Mouse (Mus musculus) testis, adult 2 months (tissue): ENCODE measurements around the gene Map1lc3a. TPM values are rescaled to one million over a fixed set of nuclear protein-coding genes. Genes with fewer than 3 reads are reported as not detected.

Experiments used
- H3K27ac ChIP-seq: fragments of 200-500 bp; 2 replicates; pipeline ENCODE4 v1.5.1; 2012; ENCODE audit warnings: low read depth, low read length; ENCODE audit not compliant: control insufficient read depth, insufficient read depth
- H3K27me3 ChIP-seq: fragments of 200-500 bp; 2 replicates; pipeline ENCODE4 v1.6.1; 2012; ENCODE audit warnings: mild to moderate bottlenecking, low read length, moderate library complexity; ENCODE audit not compliant: control insufficient read depth, insufficient read depth
- H3K36me3 ChIP-seq: fragments of 200-500 bp; 2 replicates; pipeline ENCODE4 v1.6.1; 2012; ENCODE audit warnings: mild to moderate bottlenecking, low read length; ENCODE audit not compliant: control insufficient read depth, insufficient read depth
- H3K4me1 ChIP-seq: fragments of 200-500 bp; 2 replicates; pipeline ENCODE4 v1.6.1; 2012; ENCODE audit warnings: low read length; ENCODE audit not compliant: control insufficient read depth, insufficient read depth
- H3K4me3 ChIP-seq: fragments of 200-500 bp; 2 replicates; pipeline ENCODE4 v1.5.1; 2012; ENCODE audit warnings: low read depth, mild to moderate bottlenecking, low read length, moderate library complexity, mixed read lengths; ENCODE audit not compliant: control insufficient read depth
- CTCF ChIP-seq: fragments of 200-500 bp; IDR thresholded peaks from 2 replicates; pipeline ENCODE4 v1.5.1; 2012; ENCODE audit warnings: low read depth, mild to moderate bottlenecking, inconsistent platforms, low read length, moderate library complexity; ENCODE audit not compliant: control insufficient read depth, insufficient read depth, insufficient replicate concordance
- POLR2A ChIP-seq: fragments of 200-500 bp; IDR thresholded peaks from 2 replicates; pipeline ENCODE4 v1.6.1; 2012; ENCODE audit warnings: low read depth, mild to moderate bottlenecking, inconsistent platforms, low read length, moderate library complexity; ENCODE audit not compliant: control insufficient read depth
- polyA plus RNA-seq: library from polyadenylated mRNA; depleted of rRNA; stranded (reverse); fragments of >200 nt; gene quantifications from 2 replicates; pipeline ENCODE4 v1.2.3, GENCODE M21; 2012

Map1lc3a gene
- polyA plus RNA-seq, 1 experiment, result 897 TPM

GRCm38 (mm10) chr2:155276621-155277175 is 601 bp downstream of the Map1lc3a start:
- TF ChIP-seq POLR2A (no peak), CTCF (no peak)
- Histone ChIP-seq H3K27ac (peak overlapping the region; percentile 72), H3K36me3 (no peaks in the 10 kb centered on the region; the same call in 1 of the 2 replicates), H3K4me3 (peak overlapping the region; percentile 90), H3K27me3 (no peaks in the 10 kb centered on the region), H3K4me1 (peaks cover 6% of the 10 kb centered on the region)

DNA sequence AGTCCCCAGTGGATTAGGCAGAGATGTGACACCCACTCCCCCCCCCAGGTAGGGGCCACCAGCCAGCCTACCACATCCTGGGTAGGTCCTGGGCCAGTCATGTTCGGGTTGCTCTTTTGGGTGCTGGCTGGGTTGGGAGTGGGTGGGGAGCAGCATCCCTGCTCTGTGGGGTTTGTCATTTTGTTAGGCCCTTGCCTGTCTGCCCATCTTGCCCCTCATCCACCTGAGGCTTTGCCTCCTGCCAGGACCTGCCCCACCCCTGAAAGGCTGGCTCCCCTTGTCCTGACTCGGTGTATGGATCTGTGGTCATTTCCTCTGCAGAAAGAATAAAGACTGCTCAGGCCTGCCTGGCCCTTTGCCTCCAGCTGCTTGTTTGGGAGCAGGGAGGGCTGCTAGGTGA is 1.6 kb downstream of the Map1lc3a start:
- TF ChIP-seq POLR2A (no peak), CTCF (no peak)
- peaks cover 6% of the 10 kb centered on the region for H3K4me1 ChIP-seq
- H3K36me3 ChIP-seq, result no peaks in the 10 kb centered on the region; the same call in 1 of the 2 replicates
- no peaks in the 10 kb centered on the region for H3K27me3 ChIP-seq
- peak overlapping the region; percentile 63 for H3K27ac ChIP-seq
- peak overlapping the region; percentile 90 for H3K4me3 ChIP-seq

DNA sequence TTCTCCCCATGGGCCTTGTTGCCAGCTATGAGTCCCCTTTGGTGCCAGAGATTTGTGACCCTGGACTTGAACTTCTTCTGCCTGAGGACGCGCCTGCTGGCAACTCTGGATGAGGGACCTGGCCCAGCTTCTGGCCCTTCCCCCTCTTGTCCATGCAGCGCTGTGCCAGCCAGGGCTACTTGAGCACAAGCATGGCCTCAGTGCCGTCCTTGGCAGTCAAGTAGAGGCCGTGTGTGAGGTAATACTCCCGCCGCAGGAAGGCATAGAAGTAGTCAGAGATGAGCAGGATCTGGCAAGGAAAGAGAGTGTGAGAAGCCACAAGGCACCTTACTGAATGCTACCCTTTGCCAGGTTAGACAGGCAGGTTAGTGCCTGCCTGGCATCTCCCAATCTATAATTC is 2.3 kb downstream of the Map1lc3a start:
- Histone ChIP-seq H3K36me3 (no peaks in the 10 kb centered on the region; the same call in 1 of the 2 replicates), H3K4me3 (peak overlapping the region; percentile 90), H3K27ac (no peak overlapping the region), H3K4me1 (peaks cover 6% of the 10 kb centered on the region), H3K27me3 (no peaks in the 10 kb centered on the region)
- TF ChIP-seq POLR2A (no peak), CTCF (no peak)

- no peak overlapping the region for H3K27ac ChIP-seq
- H3K36me3 ChIP-seq, result no peaks in the 10 kb centered on the region; the same call in 1 of the 2 replicates
- no peaks in the 10 kb centered on the region for H3K27me3 ChIP-seq
- H3K4me1 ChIP-seq, result peaks cover 6% of the 10 kb centered on the region
- no peak overlapping the region for H3K4me3 ChIP-seq
- TF ChIP-seq CTCF, result no peak
- no peak for TF ChIP-seq POLR2A
These were observed 3.1 kb downstream of the Map1lc3a start for GRCm38 (mm10) chr2:155279163-155279562.

GRCm38 (mm10) chr2:155280116-155280515 is 4.0 kb downstream of the Map1lc3a start:
- H3K36me3 ChIP-seq, result no peaks in the 10 kb centered on the region; the same call in 1 of the 2 replicates

GRCm38 (mm10) chr2:155283793-155284192 is 7.7 kb downstream of the Map1lc3a start:
- Histone ChIP-seq H3K27ac (no peak overlapping the region), H3K27me3 (no peaks in the 10 kb centered on the region), H3K36me3 (no peaks in the 10 kb centered on the region; the same call in 1 of the 2 replicates), H3K4me1 (no peaks in the 10 kb centered on the region), H3K4me3 (no peak overlapping the region)
- TF ChIP-seq CTCF (no peak), POLR2A (no peak)

More at GRCm38 (mm10) chr2:155280116-155280515, 4.0 kb downstream of the Map1lc3a start:
- Histone ChIP-seq H3K27ac (no peak overlapping the region), H3K4me3 (no peak overlapping the region), H3K27me3 (no peaks in the 10 kb centered on the region), H3K4me1 (peaks cover 6% of the 10 kb centered on the region)
- no peak for TF ChIP-seq CTCF
- TF ChIP-seq POLR2A, result no peak

DNA sequence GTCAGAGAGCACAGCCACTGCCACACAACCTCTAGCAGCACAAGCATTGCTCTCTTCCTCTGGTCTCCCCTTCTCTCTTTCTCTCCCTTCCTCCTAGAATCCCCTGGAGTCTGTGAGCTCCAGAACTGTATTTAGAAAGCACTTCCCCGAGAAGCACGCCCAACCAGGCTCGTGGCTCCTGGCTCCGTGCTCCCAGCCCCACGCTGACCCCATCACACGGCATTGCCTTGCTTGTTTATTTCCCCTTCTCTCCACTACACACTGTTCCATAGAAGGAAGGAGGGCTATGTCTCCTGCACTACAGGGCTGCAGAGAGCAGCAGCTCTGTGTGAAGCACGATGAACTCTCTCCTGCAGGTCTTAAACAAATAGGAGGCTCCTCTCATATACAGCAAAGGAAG is 8.6 kb downstream of the Map1lc3a start:
- TF ChIP-seq CTCF (no peak), POLR2A (no peak)
- no peak overlapping the region for H3K27ac ChIP-seq

More for the DNA sequence above, 8.6 kb downstream of the Map1lc3a start:
- H3K27me3 ChIP-seq, result no peaks in the 10 kb centered on the region
- no peaks in the 10 kb centered on the region for H3K4me1 ChIP-seq
- no peaks in the 10 kb centered on the region for H3K36me3 ChIP-seq
- no peak overlapping the region for H3K4me3 ChIP-seq
